Mouse (Mus musculus): ENCODE results near the gene Gpr155. TPM values are rescaled to one million over a fixed set of nuclear protein-coding genes. Genes with fewer than 3 reads are reported as not detected.

The Gpr155 gene
- total and polyA plus RNA-seq, 2 experiments from 2014 or later: 11.8 to 26.5 TPM

DNA sequence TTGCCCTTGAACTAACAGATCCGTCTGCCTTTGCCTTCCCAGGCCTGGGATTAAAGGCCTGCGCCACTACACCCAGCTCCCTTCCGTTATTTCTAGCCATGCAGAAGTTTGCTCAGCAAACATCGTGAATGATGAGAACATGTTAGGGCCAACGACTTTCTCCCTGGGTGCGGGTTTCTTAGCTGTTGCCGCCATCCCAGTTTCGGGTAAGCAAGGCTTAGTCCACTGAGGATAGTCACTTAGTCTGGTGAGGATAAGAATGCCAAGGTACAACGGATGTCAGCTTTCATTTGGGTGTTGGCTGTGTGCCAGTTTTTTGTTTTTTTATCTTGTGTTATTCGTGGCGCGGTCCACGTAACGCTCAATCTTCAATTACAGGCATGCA lies 73.3 kb downstream of the Gpr155 start:
- ATAC-seq (ENCODE audit: low FRiP score): peak; percentile 24; the same call in 1 of the 2 replicates
- H3K27ac ChIP-seq (ENCODE audit: low read depth, low read length): no peak overlapping the region
- H3K4me1 ChIP-seq (ENCODE audit: insufficient read depth, low read length): no peaks in the 10 kb centered on the region
- H3K4me2 ChIP-seq (ENCODE audit: low read depth, low read length, poor library complexity, severe bottlenecking): peak overlapping the region; percentile 42
- no peak overlapping the region for H3K9ac ChIP-seq (replicated peaks; ENCODE audit: low read length, poor library complexity, severe bottlenecking)
- TF ChIP-seq CTCF (IDR thresholded peaks at IDR 0.05): no peak
- H3K9me3 ChIP-seq (ENCODE audit: low read length): no peaks in the 10 kb centered on the region
- peaks cover 3% of the 10 kb centered on the region; the same call in 1 of the 2 replicates for H3K36me3 ChIP-seq (ENCODE audit: insufficient read depth, low read length)
- no peak for DNase-seq (ENCODE audit: low spot score)
- WGBS: 43% methylated on average over 14 of the region's 14 CpGs
- peak overlapping the region; percentile 79 for H3K4me3 ChIP-seq (ENCODE audit: low read depth, low read length)
- H3K27me3 ChIP-seq (ENCODE audit: insufficient read depth, low read length): no peaks in the 10 kb centered on the region

DNA sequence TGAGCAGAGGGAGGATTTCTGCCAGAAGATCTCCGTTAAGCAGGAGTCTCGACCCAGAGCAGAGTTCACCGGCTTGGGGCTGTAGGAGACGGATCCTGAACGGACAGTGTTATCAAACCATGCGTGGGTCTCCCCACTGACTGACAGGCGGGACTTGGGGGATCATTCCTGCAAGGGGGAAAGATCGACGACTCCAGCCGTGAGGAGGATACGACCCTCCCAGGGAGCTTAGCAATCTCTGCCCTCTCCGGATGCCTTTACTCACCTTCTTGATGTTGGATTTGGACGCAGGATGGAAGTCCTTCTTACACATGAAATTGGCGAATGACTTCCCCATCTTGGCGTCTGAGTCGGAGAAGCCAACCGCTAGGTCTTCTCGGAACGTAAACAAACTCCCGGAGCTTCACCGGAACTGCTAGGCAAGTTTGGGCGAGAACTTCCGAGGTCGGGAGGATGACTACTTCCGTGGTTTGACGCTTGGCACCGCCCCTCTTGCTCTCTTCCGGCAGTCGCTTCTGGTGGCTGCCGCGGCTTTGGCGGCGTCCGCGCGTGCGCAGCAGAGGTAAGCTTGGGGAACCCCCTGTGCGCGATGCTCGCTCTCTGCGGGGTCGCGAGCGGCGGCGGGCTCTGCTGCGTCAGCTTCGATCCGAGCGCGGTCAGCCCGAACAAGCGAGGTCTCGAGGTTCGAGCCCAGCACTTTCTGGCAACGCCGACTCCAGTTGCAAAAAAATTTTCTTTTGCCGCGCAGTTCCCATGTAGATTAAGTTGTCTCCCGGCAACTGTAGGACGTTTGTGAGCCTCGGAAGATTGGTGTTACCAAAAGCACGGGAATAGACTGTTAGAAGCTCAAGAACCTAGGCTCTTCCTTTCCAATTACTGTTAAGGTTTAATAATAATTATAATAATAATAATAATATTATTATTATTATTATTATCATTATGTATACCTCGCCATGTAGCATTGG lies 73.9 kb downstream of the Gpr155 start, which contains the start of the genes Scrn3 and Cir1:
TSS of gene Scrn3 (plus strand) at position 450 of the 965 bp plus-strand sequence.
TSS of gene Cir1 (minus strand) at position 550 of the 965 bp plus-strand sequence.
- no peak for TF ChIP-seq CTCF (IDR thresholded peaks at IDR 0.05)
- WGBS: 1% methylated on average over 64 of the region's 64 CpGs
- peak within 1 kb of the TSS; percentile 39; the same call in 1 of the 2 replicates for H3K27ac ChIP-seq (ENCODE audit: low read depth, low read length)
- peak within 1 kb of the TSS; percentile 79 for H3K4me3 ChIP-seq (ENCODE audit: low read depth, low read length)
- no peaks in the 10 kb centered on the region for H3K4me1 ChIP-seq (ENCODE audit: insufficient read depth, low read length)
- H3K4me2 ChIP-seq (ENCODE audit: low read depth, low read length, poor library complexity, severe bottlenecking): peak within 1 kb of the TSS; percentile 87
- DNase-seq (ENCODE audit: low spot score) (peak; percentile 98), ATAC-seq (ENCODE audit: low FRiP score) (peak; percentile 97)
- no peaks in the 10 kb centered on the region for H3K27me3 ChIP-seq (ENCODE audit: insufficient read depth, low read length)
- H3K36me3 ChIP-seq (ENCODE audit: insufficient read depth, low read length): peaks cover 6% of the 10 kb centered on the region
- H3K9me3 ChIP-seq (ENCODE audit: low read length): no peaks in the 10 kb centered on the region
- peak within 1 kb of the TSS; percentile 64 for H3K9ac ChIP-seq (replicated peaks; ENCODE audit: low read length, poor library complexity, severe bottlenecking)

DNA sequence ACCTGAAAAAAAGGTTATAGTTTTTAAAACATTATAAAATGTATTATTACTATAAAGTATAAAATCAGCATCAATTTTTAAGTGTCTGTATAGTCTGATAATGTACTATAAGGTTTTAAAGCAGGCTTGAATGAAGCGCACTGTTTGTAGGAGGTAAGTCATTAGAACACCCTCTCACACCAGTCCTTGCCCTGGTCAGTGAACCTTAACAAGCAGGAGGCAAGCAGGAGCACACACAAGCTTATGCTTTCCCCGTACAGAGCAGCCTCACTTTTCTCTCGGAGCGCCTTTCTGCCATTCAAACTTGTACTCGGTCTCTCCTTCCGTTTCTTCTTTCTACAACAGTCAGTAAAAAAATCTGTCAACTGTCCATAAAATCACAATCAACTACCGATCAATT lies 80.4 kb downstream of the Gpr155 start:
- no peak for ATAC-seq (ENCODE audit: low FRiP score)
- no peak overlapping the region for H3K4me3 ChIP-seq (ENCODE audit: low read depth, low read length)
- no peak overlapping the region for H3K9ac ChIP-seq (replicated peaks; ENCODE audit: low read length, poor library complexity, severe bottlenecking)
- peaks cover 31% of the 10 kb centered on the region for H3K36me3 ChIP-seq (ENCODE audit: insufficient read depth, low read length)
- no peak overlapping the region for H3K27ac ChIP-seq (ENCODE audit: low read depth, low read length)
- TF ChIP-seq CTCF (IDR thresholded peaks at IDR 0.05): no peak
- H3K27me3 ChIP-seq (ENCODE audit: insufficient read depth, low read length): no peaks in the 10 kb centered on the region
- DNase-seq (ENCODE audit: low spot score): no peak
- H3K4me1 ChIP-seq (ENCODE audit: insufficient read depth, low read length): no peaks in the 10 kb centered on the region
- WGBS: 88% methylated on average over 7 of the region's 7 CpGs
- H3K9me3 ChIP-seq (ENCODE audit: low read length): no peaks in the 10 kb centered on the region
- H3K4me2 ChIP-seq (ENCODE audit: low read depth, low read length, poor library complexity, severe bottlenecking): no peak overlapping the region

DNA sequence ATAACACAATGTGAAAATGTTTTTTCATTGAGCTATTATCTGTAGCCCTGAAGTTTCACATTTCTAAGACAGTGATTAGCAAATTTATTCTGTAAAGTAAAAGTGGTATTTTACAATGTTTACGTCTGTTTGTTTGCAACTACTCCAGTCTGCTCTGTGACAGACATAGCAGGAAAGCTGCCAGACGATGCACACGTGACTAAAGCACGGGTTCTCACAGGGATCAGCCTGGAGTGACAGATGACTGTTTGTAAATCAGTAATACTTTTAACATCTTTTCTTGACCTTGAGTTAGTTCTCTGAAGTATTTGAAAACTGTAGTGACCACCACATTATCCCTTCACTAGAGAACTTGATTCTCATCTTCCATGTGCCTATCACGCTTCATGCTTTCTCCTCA lies 81.9 kb downstream of the Gpr155 start:
- Histone ChIP-seq H3K9ac (replicated peaks; ENCODE audit: low read length, poor library complexity, severe bottlenecking) (no peak overlapping the region), H3K4me3 (ENCODE audit: low read depth, low read length) (no peak overlapping the region), H3K4me1 (ENCODE audit: insufficient read depth, low read length) (no peaks in the 10 kb centered on the region), H3K36me3 (ENCODE audit: insufficient read depth, low read length) (peaks cover 31% of the 10 kb centered on the region), H3K4me2 (ENCODE audit: low read depth, low read length, poor library complexity, severe bottlenecking) (no peak overlapping the region), H3K9me3 (ENCODE audit: low read length) (no peaks in the 10 kb centered on the region), H3K27ac (ENCODE audit: low read depth, low read length) (no peak overlapping the region), H3K27me3 (ENCODE audit: insufficient read depth, low read length) (no peaks in the 10 kb centered on the region)
- no peak for TF ChIP-seq CTCF (IDR thresholded peaks at IDR 0.05)
- WGBS: 92% methylated on average over 5 of the region's 5 CpGs
- ATAC-seq (ENCODE audit: low FRiP score) (no peak), DNase-seq (ENCODE audit: low spot score) (no peak)

GRCm38 (mm10) chr2:73302722-73303121 lies 83.7 kb downstream of the Gpr155 start:
- no peaks in the 10 kb centered on the region for H3K27me3 ChIP-seq (ENCODE audit: insufficient read depth, low read length)
- peaks cover 28% of the 10 kb centered on the region for H3K36me3 ChIP-seq (ENCODE audit: insufficient read depth, low read length)
- 96% methylated on average over 9 of the region's 9 CpGs for WGBS
- TF ChIP-seq CTCF (IDR thresholded peaks at IDR 0.05): no peak
- H3K9me3 ChIP-seq (ENCODE audit: low read length): no peaks in the 10 kb centered on the region
- no peak overlapping the region for H3K27ac ChIP-seq (ENCODE audit: low read depth, low read length)
- DNase-seq (ENCODE audit: low spot score) (no peak), ATAC-seq (ENCODE audit: low FRiP score) (no peak)
- no peaks in the 10 kb centered on the region for H3K4me1 ChIP-seq (ENCODE audit: insufficient read depth, low read length)
- no peak overlapping the region for H3K4me3 ChIP-seq (ENCODE audit: low read depth, low read length)
- H3K9ac ChIP-seq (replicated peaks; ENCODE audit: low read length, poor library complexity, severe bottlenecking): no peak overlapping the region
- no peak overlapping the region for H3K4me2 ChIP-seq (ENCODE audit: low read depth, low read length, poor library complexity, severe bottlenecking)

DNA sequence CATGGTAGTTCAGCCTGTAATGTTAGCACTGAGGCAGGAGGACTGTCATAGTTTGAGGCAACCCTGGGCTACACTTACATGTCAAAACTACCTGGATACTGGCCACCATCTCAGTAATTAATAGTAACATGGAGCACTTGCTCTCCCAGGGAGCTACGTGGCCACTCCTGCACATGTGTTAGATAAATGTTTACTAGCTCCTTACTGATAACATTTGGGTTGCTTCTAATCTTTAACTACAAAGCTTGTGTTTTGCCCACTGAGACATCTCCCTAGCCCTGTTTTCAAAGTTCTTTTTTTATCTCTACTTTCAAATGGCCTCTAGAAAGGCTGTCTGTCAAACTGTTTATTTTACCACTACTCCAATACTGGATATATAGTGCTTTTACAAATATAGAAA lies 84.4 kb downstream of the Gpr155 start:
- peaks cover 22% of the 10 kb centered on the region for H3K36me3 ChIP-seq (ENCODE audit: insufficient read depth, low read length)
- no peak for TF ChIP-seq CTCF (IDR thresholded peaks at IDR 0.05)
- no peak overlapping the region for H3K4me3 ChIP-seq (ENCODE audit: low read depth, low read length)
- no peak for DNase-seq (ENCODE audit: low spot score)
- 93% methylated on average over 1 of the region's 1 CpGs for WGBS
- no peak overlapping the region for H3K27ac ChIP-seq (ENCODE audit: low read depth, low read length)
- no peak overlapping the region for H3K9ac ChIP-seq (replicated peaks; ENCODE audit: low read length, poor library complexity, severe bottlenecking)
- ATAC-seq (ENCODE audit: low FRiP score): no peak
- no peak overlapping the region for H3K4me2 ChIP-seq (ENCODE audit: low read depth, low read length, poor library complexity, severe bottlenecking)
- H3K27me3 ChIP-seq (ENCODE audit: insufficient read depth, low read length): no peaks in the 10 kb centered on the region
- no peaks in the 10 kb centered on the region for H3K9me3 ChIP-seq (ENCODE audit: low read length)
- H3K4me1 ChIP-seq (ENCODE audit: insufficient read depth, low read length): no peaks in the 10 kb centered on the region
